Mouse (Mus musculus) embryo, embryonic 11 days (tissue): ENCODE data around the gene Lyve1.

Source experiments
- DNase-seq: peaks from one replicate; pipeline ENCODE4 v3.0.0-alpha.2; 2015

The Lyve1 gene

GRCm38 (mm10) chr7:110808962-110809361 lies 54.1 kb downstream of the Lyve1 start:
- DNase-seq: peak; percentile 39

- no peak for DNase-seq
Observed at GRCm38 (mm10) chr7:110807460-110808030, 55.5 kb downstream of the Lyve1 start.

GRCm38 (mm10) chr7:110804266-110804665 lies 58.8 kb downstream of the Lyve1 start:
- no peak for DNase-seq

GRCm38 (mm10) chr7:110803131-110803530 lies 59.9 kb downstream of the Lyve1 start:
- DNase-seq: no peak

- DNase-seq: peak; percentile 85
Observed at GRCm38 (mm10) chr7:110801028-110801427, 62.0 kb downstream of the Lyve1 start.
